Mouse (Mus musculus) cerebellum, adult 11 months (tissue): ENCODE data around the gene Upp1.

Source experiments
- DNase-seq: peaks from one replicate; pipeline ENCODE4 v3.0.0; 2022

The Upp1 gene

DNA sequence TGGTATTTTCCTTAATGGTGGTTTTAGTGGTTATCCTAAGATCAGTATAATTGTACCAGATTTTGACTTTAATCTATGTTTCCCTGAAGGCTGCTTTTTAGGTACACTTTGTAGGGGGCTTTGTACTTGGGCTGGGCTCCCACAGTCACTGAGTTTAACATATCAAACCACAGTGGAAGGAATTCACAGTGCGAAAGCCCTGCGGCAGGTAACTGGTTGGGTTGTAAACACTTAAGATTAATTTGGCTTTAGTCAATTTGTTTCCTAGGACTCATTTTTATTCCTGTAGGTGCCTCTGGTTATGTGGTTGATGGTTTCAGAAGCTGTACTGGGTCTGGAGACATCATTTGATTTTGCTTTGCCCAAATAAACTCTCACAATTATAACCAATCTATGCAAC, 49.4 kb downstream of the Upp1 start:
- DNase-seq = no peak

DNA sequence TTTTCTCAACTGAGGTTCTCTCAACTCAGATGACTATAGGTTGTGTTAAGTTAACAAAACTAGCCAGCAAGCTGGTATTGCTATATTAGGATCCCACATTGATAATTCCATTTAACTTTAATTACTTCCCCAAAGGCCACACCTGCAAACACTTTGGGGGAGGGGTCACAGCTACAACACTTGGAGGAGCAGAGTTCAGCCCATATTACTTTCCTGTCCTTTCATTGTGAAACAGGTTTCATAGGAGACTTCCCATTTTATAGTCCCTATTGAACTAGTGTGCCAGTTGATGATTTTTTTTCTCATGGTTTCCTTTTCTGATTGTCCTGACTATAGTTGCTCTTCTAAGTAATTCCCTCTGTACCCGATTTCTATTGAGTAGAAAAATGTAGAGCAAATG, 63.6 kb downstream of the Upp1 start:
- DNase-seq = no peak
